Mouse (Mus musculus) G1E (cell line): ENCODE measurements around the gene Lyrm7.
A peak's percentile ranks its signal among the peaks of the same experiment; 100 is the strongest.

Experiments
- CTCF ChIP-seq: IDR thresholded peaks from 2 replicates; pipeline ENCODE4 v1.5.1; 2012; ENCODE audit warnings: low read depth, low read length, inconsistent platforms, mixed read lengths
- GATA1 ChIP-seq: IDR thresholded peaks from 2 replicates; pipeline ENCODE4 v1.6.1; 2012; ENCODE audit warnings: borderline replicate concordance, low read length, inconsistent platforms, mixed read lengths
- GATA2 ChIP-seq: IDR thresholded peaks from 2 replicates; pipeline ENCODE4 v1.6.1; 2012; ENCODE audit warnings: low read depth, low read length, inconsistent platforms, borderline replicate concordance
- POLR2AphosphoS5 ChIP-seq: IDR thresholded peaks from 2 replicates; pipeline ENCODE4 v1.6.1; 2012; ENCODE audit warnings: low read depth, low read length, inconsistent platforms; ENCODE audit not compliant: insufficient replicate concordance
- TAL1 ChIP-seq: conservative IDR thresholded peaks from 2 replicates; pipeline ENCODE4 v1.6.1; 2012; ENCODE audit warnings: low read depth, low read length, inconsistent platforms, mixed read lengths

DNA sequence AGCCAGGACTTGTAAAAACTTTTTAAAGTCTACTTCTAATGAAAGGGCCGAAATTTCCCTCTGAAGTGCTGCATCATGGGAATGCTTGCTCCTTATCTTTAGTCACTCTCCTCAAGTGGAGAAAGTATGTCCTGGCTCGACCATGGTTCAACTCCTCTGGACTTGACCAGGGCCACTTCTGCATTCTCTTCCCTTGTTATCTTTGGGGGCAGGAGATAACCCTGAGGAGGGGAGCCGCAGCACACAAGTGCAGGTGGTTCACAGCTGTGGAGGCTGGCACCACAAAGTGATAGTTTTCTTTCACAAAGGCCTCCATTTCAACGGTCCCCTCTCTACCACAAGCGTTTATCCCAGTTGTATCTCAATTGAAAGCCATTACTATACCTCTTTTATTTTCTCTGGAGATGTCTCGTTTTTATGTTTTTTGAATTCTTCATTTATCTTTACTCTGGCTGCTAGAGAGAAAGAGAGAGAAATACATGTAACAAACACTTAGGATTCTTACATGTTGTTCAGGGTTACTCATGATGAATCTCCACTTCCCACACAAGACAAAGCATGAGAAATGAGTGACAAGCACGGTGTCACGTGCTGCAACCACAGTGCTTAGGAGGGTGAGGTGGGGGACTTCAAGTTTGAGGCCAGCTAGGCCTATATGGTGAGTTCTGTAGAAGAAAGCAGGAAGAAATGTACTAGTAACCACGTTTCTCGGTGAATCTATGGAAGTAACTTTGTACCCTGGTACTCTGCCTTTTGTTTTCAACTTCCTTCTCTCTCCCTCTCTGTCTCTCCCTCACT lies 10.6 kb downstream of the Lyrm7 start:
- TF ChIP-seq GATA1 (no peak), CTCF (no peak), TAL1 (peak; percentile 26; the same call in 1 of the 2 replicates), POLR2AphosphoS5 (no peak), GATA2 (no peak)
